Mouse (Mus musculus): ENCODE measurements around the gene Rpp30. TPM values are rescaled to one million over a fixed set of nuclear protein-coding genes. Genes with fewer than 3 reads are reported as not detected.

Gene Rpp30
- polyA plus RNA-seq, 1 experiment = 32.7 TPM

GRCm38 (mm10) chr19:36112007-36112406 is 28.5 kb downstream of the Rpp30 start:
- no peak for DNase-seq
- 39% methylated on average over 17 of the region's 17 CpGs for WGBS
- H3K4me3 ChIP-seq (replicated peaks; ENCODE audit: insufficient read depth, low read depth, low read length) = no peak overlapping the region
- no peaks in the 10 kb centered on the region for H3K4me1 ChIP-seq (ENCODE audit: control insufficient read depth, insufficient read depth, low read length)
- no peak overlapping the region for H3K27ac ChIP-seq (ENCODE audit: insufficient read depth, low read length)
- TF ChIP-seq POLR2A (IDR thresholded peaks at IDR 0.05; ENCODE audit: borderline replicate concordance, insufficient read depth, low read length) (no peak), CTCF (IDR thresholded peaks at IDR 0.05; ENCODE audit: borderline replicate concordance, insufficient read depth, low read depth, low read length) (no peak)
- H3K27me3 ChIP-seq (ENCODE audit: control insufficient read depth, insufficient read depth, low read length) = no peaks in the 10 kb centered on the region

- Histone ChIP-seq H3K27me3 (ENCODE audit: control insufficient read depth, insufficient read depth, low read length) (no peaks in the 10 kb centered on the region), H3K27ac (ENCODE audit: insufficient read depth, low read length) (no peak overlapping the region), H3K4me3 (replicated peaks; ENCODE audit: insufficient read depth, low read depth, low read length) (no peak overlapping the region), H3K4me1 (ENCODE audit: control insufficient read depth, insufficient read depth, low read length) (no peaks in the 10 kb centered on the region)
- WGBS = 88% methylated on average over 4 of the region's 4 CpGs
- TF ChIP-seq CTCF (IDR thresholded peaks at IDR 0.05; ENCODE audit: borderline replicate concordance, insufficient read depth, low read depth, low read length) = no peak
- TF ChIP-seq POLR2A (IDR thresholded peaks at IDR 0.05; ENCODE audit: borderline replicate concordance, insufficient read depth, low read length) = no peak
- no peak for DNase-seq
Measured at GRCm38 (mm10) chr19:36116185-36116584, 32.7 kb downstream of the Rpp30 start.

GRCm38 (mm10) chr19:36119219-36119618 is 35.7 kb downstream of the Rpp30 start:
- 90% methylated on average over 8 of the region's 8 CpGs for WGBS
- Histone ChIP-seq H3K4me1 (ENCODE audit: control insufficient read depth, insufficient read depth, low read length) (no peaks in the 10 kb centered on the region), H3K27ac (ENCODE audit: insufficient read depth, low read length) (no peak overlapping the region), H3K27me3 (ENCODE audit: control insufficient read depth, insufficient read depth, low read length) (no peaks in the 10 kb centered on the region), H3K4me3 (replicated peaks; ENCODE audit: insufficient read depth, low read depth, low read length) (no peak overlapping the region)
- DNase-seq = no peak
- TF ChIP-seq CTCF (IDR thresholded peaks at IDR 0.05; ENCODE audit: borderline replicate concordance, insufficient read depth, low read depth, low read length) = no peak
- no peak for TF ChIP-seq POLR2A (IDR thresholded peaks at IDR 0.05; ENCODE audit: borderline replicate concordance, insufficient read depth, low read length)

GRCm38 (mm10) chr19:36119783-36120471 is 36.4 kb downstream of the Rpp30 start, which contains the start of gene Ankrd1:
Gene Ankrd1 (minus strand): TSS chr19:36120099.
- Histone ChIP-seq H3K27ac (ENCODE audit: insufficient read depth, low read length) (no peak within 1 kb of the TSS), H3K27me3 (ENCODE audit: control insufficient read depth, insufficient read depth, low read length) (no peaks in the 10 kb centered on the region), H3K4me1 (ENCODE audit: control insufficient read depth, insufficient read depth, low read length) (no peaks in the 10 kb centered on the region), H3K4me3 (replicated peaks; ENCODE audit: insufficient read depth, low read depth, low read length) (no peak within 1 kb of the TSS)
- WGBS = 80% methylated on average over 14 of the region's 14 CpGs
- no peak for DNase-seq
- TF ChIP-seq CTCF (IDR thresholded peaks at IDR 0.05; ENCODE audit: borderline replicate concordance, insufficient read depth, low read depth, low read length) (no peak), POLR2A (IDR thresholded peaks at IDR 0.05; ENCODE audit: borderline replicate concordance, insufficient read depth, low read length) (no peak)

GRCm38 (mm10) chr19:36124203-36124602 is 40.7 kb downstream of the Rpp30 start:
- 81% methylated on average over 1 of the region's 1 CpGs for WGBS
- no peak for TF ChIP-seq POLR2A (IDR thresholded peaks at IDR 0.05; ENCODE audit: borderline replicate concordance, insufficient read depth, low read length)
- TF ChIP-seq CTCF (IDR thresholded peaks at IDR 0.05; ENCODE audit: borderline replicate concordance, insufficient read depth, low read depth, low read length) = no peak
- no peaks in the 10 kb centered on the region for H3K27me3 ChIP-seq (ENCODE audit: control insufficient read depth, insufficient read depth, low read length)
- H3K27ac ChIP-seq (ENCODE audit: insufficient read depth, low read length) = no peak overlapping the region
- no peak overlapping the region for H3K4me3 ChIP-seq (replicated peaks; ENCODE audit: insufficient read depth, low read depth, low read length)
- no peaks in the 10 kb centered on the region for H3K4me1 ChIP-seq (ENCODE audit: control insufficient read depth, insufficient read depth, low read length)
- DNase-seq = no peak

- DNase-seq = no peak
- WGBS = 94% methylated on average over 3 of the region's 3 CpGs
- TF ChIP-seq CTCF (IDR thresholded peaks at IDR 0.05; ENCODE audit: borderline replicate concordance, insufficient read depth, low read depth, low read length) = no peak
- TF ChIP-seq POLR2A (IDR thresholded peaks at IDR 0.05; ENCODE audit: borderline replicate concordance, insufficient read depth, low read length) = no peak
- Histone ChIP-seq H3K27ac (ENCODE audit: insufficient read depth, low read length) (no peak overlapping the region), H3K4me3 (replicated peaks; ENCODE audit: insufficient read depth, low read depth, low read length) (no peak overlapping the region), H3K27me3 (ENCODE audit: control insufficient read depth, insufficient read depth, low read length) (no peaks in the 10 kb centered on the region), H3K4me1 (ENCODE audit: control insufficient read depth, insufficient read depth, low read length) (no peaks in the 10 kb centered on the region)
Measured at GRCm38 (mm10) chr19:36128440-36128839, 44.9 kb downstream of the Rpp30 start.

- TF ChIP-seq POLR2A (IDR thresholded peaks at IDR 0.05; ENCODE audit: borderline replicate concordance, insufficient read depth, low read length) (no peak), CTCF (IDR thresholded peaks at IDR 0.05; ENCODE audit: borderline replicate concordance, insufficient read depth, low read depth, low read length) (no peak)
- DNase-seq = no peak
- H3K27ac ChIP-seq (ENCODE audit: insufficient read depth, low read length) = no peak overlapping the region
- no peaks in the 10 kb centered on the region for H3K4me1 ChIP-seq (ENCODE audit: control insufficient read depth, insufficient read depth, low read length)
- no peak overlapping the region for H3K4me3 ChIP-seq (replicated peaks; ENCODE audit: insufficient read depth, low read depth, low read length)
- no peaks in the 10 kb centered on the region for H3K27me3 ChIP-seq (ENCODE audit: control insufficient read depth, insufficient read depth, low read length)
- 58% methylated on average over 9 of the region's 9 CpGs for WGBS
Measured at GRCm38 (mm10) chr19:36129213-36129612, 45.7 kb downstream of the Rpp30 start.

GRCm38 (mm10) chr19:36129643-36130042 is 46.1 kb downstream of the Rpp30 start:
- Histone ChIP-seq H3K27ac (ENCODE audit: insufficient read depth, low read length) (no peak overlapping the region), H3K4me3 (replicated peaks; ENCODE audit: insufficient read depth, low read depth, low read length) (no peak overlapping the region), H3K4me1 (ENCODE audit: control insufficient read depth, insufficient read depth, low read length) (no peaks in the 10 kb centered on the region), H3K27me3 (ENCODE audit: control insufficient read depth, insufficient read depth, low read length) (no peaks in the 10 kb centered on the region)
- TF ChIP-seq CTCF (IDR thresholded peaks at IDR 0.05; ENCODE audit: borderline replicate concordance, insufficient read depth, low read depth, low read length) (no peak), POLR2A (IDR thresholded peaks at IDR 0.05; ENCODE audit: borderline replicate concordance, insufficient read depth, low read length) (no peak)
- 70% methylated on average over 12 of the region's 12 CpGs for WGBS
- DNase-seq = no peak

Measured in cerebellum, adult 2 months (tissue).